Mouse (Mus musculus): ENCODE data around the gene Sez6l. TPM values are rescaled to one million over a fixed set of nuclear protein-coding genes. Genes with fewer than 3 reads are reported as not detected.

Gene Sez6l
- polyA plus RNA-seq, 1 experiment from 2014 or later: 32.5 TPM

DNA sequence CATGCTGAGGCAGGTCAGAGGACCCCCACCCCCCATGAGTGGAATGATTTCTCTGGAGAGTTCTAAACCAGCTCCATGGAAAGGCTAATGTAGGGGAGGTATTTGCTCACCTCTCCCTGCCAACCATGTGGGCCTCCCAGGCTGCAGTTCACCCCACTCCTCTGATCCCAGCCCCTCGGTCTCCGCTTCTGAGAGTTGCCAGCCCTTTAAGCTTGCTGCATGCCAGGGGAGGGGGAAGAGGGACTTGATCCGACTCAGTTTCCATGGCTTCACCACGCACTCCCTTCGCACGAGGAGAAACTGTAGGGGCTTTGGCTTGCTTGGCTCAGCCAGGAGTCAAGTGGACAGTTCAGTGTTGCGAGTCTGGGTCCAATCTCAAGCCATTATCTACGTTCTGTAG, 45.9 kb downstream of the Sez6l start:
- Histone ChIP-seq H3K4me2 (no peak overlapping the region), H3K27me3 (replicated peaks) (no peaks in the 10 kb centered on the region), H3K4me3 (replicated peaks) (no peak overlapping the region), H3K9me3 (replicated peaks) (no peaks in the 10 kb centered on the region), H3K36me3 (0 out of 2 replicates have a peak, but pooled peaks cover 3% of the 10 kb centered on the region), H3K4me1 (peaks cover 36% of the 10 kb centered on the region), H3K9ac (replicated peaks) (no peak overlapping the region), H3K27ac (replicated peaks) (no peak overlapping the region)
- no peak for ATAC-seq (ENCODE audit: low FRiP score)
- WGBS: 73% methylated on average over 8 of the region's 8 CpGs

DNA sequence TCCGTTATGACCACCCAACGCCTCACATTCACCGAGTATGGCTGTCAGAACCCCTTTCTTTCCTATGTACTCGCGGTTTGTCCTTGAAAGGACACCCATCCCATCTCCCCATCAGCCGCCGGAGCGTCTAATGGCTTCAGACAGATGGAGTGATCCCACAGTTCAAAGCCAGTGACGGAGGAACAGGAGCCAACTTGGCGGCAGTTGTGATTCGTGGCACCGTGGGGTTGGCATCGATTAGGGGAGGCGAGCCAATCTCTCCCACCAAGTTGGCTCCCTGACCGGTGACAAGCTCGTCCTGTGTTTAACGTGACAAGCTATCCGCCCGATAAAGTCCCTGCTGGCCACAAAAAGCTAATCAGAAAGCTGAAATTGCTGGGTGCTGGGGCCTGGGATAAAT, 50.0 kb downstream of the Sez6l start:
- Histone ChIP-seq H3K4me2 (no peak overlapping the region), H3K4me3 (replicated peaks) (no peak overlapping the region), H3K9ac (replicated peaks) (no peak overlapping the region), H3K4me1 (peaks cover 21% of the 10 kb centered on the region), H3K36me3 (no peaks in the 10 kb centered on the region), H3K27me3 (replicated peaks) (no peaks in the 10 kb centered on the region), H3K27ac (replicated peaks) (peak overlapping the region; percentile 63; the same call in 1 of the 2 replicates), H3K9me3 (replicated peaks) (no peaks in the 10 kb centered on the region)
- WGBS: 66% methylated on average over 19 of the region's 19 CpGs
- ATAC-seq (ENCODE audit: low FRiP score): no peak

DNA sequence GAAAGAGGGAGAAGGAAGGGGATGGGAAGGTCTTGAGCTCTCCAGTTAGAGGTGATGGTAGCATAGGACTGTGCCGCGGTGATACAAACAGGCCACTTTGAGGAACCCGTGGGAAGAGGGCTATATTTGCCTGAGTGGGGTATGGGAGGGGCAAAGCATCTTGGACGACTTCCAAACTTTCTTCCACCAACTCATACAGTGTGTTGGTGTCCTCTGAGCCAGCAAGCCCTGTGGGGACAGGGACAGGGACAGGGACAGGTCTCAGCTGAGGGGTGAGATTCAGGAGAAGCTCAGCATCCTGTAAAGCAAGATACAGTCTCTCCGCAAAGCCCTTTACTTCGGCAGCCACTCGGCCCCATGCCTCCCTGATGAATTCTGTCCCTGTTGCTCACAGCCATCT, 50.5 kb downstream of the Sez6l start:
- H3K9ac ChIP-seq (replicated peaks): no peak overlapping the region
- ATAC-seq (ENCODE audit: low FRiP score): no peak

DNA sequence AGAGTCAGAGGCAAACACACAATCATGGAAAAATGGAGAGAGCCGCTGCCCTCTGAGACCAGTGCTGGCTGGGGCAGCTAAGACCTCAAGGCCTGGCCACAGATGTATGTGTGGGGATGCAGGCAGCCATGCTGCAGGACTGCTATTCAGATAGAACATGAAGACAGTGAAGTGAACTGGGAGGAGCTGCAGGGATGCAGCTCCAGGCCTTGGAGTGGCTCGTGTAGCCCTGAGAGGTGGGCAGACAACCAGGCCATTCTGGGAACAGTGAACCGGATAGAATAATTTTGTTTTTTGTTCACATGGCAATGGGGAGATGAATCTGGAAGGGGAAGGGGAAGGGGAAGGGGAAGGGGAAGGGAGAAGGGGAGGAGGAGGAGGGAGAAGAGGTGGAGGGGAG, 51.0 kb downstream of the Sez6l start:
- WGBS: 72% methylated on average over 3 of the region's 3 CpGs
- Histone ChIP-seq H3K9ac (replicated peaks) (no peak overlapping the region), H3K4me2 (no peak overlapping the region)

More for the DNA sequence above, 50.5 kb downstream of the Sez6l start:
- no peak overlapping the region for H3K4me3 ChIP-seq (replicated peaks)
- WGBS: 71% methylated on average over 7 of the region's 7 CpGs
- no peaks in the 10 kb centered on the region for H3K27me3 ChIP-seq (replicated peaks)
- H3K36me3 ChIP-seq: no peaks in the 10 kb centered on the region
- H3K4me1 ChIP-seq: peaks cover 26% of the 10 kb centered on the region
- peak overlapping the region; percentile 63; the same call in 1 of the 2 replicates for H3K27ac ChIP-seq (replicated peaks)
- no peak overlapping the region for H3K4me2 ChIP-seq
- H3K9me3 ChIP-seq (replicated peaks): no peaks in the 10 kb centered on the region

DNA sequence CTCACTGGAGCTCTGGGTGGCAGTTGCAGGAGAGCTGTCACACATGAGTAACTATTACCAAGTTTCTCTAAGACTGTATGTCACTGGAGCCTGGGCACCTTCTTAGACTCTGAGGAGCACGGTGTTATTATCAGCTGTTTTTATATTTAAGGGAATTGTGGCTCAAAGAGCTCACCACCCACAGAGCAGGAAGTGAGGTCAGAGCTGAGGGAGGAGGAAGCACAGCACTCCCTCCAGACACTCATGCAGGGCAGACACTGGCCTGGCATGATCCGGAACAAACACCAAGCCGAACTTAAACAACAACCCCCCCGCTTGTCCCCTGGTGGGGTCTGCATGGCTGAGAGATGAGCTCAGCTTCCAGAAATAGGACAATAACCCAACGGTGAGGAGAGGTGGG, 51.7 kb downstream of the Sez6l start:
- H3K36me3 ChIP-seq: no peaks in the 10 kb centered on the region
- 76% methylated on average over 5 of the region's 5 CpGs for WGBS
- no peak overlapping the region for H3K9ac ChIP-seq (replicated peaks)
- ATAC-seq (ENCODE audit: low FRiP score): no peak
- H3K4me1 ChIP-seq: peaks cover 38% of the 10 kb centered on the region
- H3K9me3 ChIP-seq (replicated peaks): no peaks in the 10 kb centered on the region
- H3K27ac ChIP-seq (replicated peaks): no peak overlapping the region
- H3K4me3 ChIP-seq (replicated peaks): no peak overlapping the region
- no peaks in the 10 kb centered on the region for H3K27me3 ChIP-seq (replicated peaks)
- no peak overlapping the region for H3K4me2 ChIP-seq

More for the DNA sequence above, 51.0 kb downstream of the Sez6l start:
- Histone ChIP-seq H3K9me3 (replicated peaks) (no peaks in the 10 kb centered on the region), H3K4me3 (replicated peaks) (no peak overlapping the region), H3K27ac (replicated peaks) (no peak overlapping the region; the same call in 1 of the 2 replicates), H3K27me3 (replicated peaks) (no peaks in the 10 kb centered on the region), H3K36me3 (no peaks in the 10 kb centered on the region), H3K4me1 (peaks cover 30% of the 10 kb centered on the region)
- no peak for ATAC-seq (ENCODE audit: low FRiP score)

DNA sequence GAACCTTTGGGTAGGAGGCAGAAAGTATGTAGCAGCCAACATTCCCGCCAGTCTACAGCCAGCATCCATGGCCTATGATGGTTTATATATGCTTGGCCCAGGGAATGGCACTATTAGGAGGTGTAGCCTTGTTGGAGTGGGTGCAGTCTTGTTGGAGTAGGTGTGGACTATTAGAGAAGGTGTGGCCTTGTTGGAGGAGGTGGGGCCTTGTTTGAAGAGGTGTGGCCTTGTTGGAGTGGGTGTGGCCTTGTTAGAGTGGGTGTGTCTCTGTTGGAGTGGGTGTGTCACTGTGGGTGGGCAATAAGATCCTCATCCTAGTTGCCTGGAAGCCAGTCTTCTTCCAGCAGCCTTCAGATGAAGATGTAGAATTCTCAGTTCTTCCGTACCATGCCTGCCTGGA, 53.2 kb downstream of the Sez6l start:
- Histone ChIP-seq H3K4me2 (no peak overlapping the region), H3K4me1 (peaks cover 49% of the 10 kb centered on the region), H3K9ac (replicated peaks) (no peak overlapping the region), H3K9me3 (replicated peaks) (no peaks in the 10 kb centered on the region), H3K36me3 (no peaks in the 10 kb centered on the region), H3K4me3 (replicated peaks) (no peak overlapping the region), H3K27ac (replicated peaks) (no peak overlapping the region), H3K27me3 (replicated peaks) (no peaks in the 10 kb centered on the region)
- ATAC-seq (ENCODE audit: low FRiP score): no peak
- WGBS: 95% methylated on average over 2 of the region's 2 CpGs

DNA sequence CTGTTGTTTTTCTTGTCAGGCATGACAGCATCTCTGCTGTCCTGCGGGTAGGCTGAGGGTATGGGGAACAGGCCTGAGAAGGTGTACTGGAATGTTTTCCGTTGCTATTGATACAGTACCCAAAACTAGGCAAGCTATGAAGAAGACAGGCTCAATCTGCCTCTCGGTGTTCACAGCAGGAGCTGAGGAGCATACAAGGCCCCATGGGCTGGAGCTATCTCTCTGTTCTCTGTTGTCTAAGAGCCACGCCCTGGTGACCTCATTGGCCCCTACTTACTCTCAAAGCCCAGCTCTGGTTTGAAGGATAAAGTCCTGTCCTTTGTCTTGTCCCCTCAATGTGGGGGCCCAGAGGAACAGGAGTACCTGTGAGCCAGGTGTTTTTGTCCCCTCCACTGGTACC, 53.7 kb downstream of the Sez6l start:
- Histone ChIP-seq H3K9me3 (replicated peaks) (no peaks in the 10 kb centered on the region), H3K27me3 (replicated peaks) (no peaks in the 10 kb centered on the region), H3K4me1 (peaks cover 45% of the 10 kb centered on the region), H3K4me3 (replicated peaks) (no peak overlapping the region), H3K36me3 (no peaks in the 10 kb centered on the region), H3K4me2 (no peak overlapping the region), H3K27ac (replicated peaks) (no peak overlapping the region), H3K9ac (replicated peaks) (no peak overlapping the region)
- 87% methylated on average over 4 of the region's 4 CpGs for WGBS
- ATAC-seq (ENCODE audit: low FRiP score): no peak

DNA sequence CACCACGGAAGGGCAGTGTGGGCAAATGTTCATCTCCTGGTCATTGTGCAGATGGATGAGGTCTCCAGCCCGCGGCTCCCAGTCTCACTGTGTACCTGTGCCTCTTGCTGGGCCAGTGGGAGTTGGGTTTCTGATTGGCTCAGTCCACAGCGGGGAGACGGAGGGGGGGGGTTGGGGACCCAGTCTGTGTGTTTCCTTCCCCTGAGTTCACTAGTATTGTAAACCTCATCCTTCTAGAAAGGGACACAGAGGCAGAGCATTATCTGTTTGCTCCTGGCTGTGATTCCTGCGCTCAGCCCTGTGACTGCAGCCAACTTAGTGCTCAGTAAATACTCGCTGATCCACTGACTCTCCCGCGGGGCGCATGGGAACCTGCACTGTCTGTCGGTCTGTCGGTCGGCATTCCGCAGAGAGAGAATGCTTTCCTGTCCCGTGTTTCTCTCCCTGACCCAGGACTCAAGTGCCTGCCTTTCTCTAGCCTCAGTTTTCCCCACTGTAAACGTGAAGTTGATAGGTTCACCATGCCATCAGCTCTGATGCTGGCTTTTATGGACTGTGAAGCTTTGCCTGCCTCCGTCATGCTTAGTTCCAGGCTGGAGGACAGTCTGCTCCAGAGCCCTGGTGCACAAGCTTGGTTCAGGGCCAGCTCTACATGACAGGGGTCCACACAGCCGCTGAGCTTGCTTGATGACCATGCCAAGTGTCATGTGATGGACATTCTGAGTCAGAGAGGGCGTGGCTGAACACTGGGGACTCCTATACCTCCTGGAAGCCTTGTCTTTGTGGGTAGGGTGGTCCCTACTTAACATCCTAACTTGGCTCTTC, 55.1 kb downstream of the Sez6l start:
- Histone ChIP-seq H3K4me1 (peaks cover 45% of the 10 kb centered on the region), H3K27me3 (replicated peaks) (no peaks in the 10 kb centered on the region), H3K36me3 (no peaks in the 10 kb centered on the region), H3K9ac (replicated peaks) (no peak overlapping the region), H3K4me3 (replicated peaks) (no peak overlapping the region), H3K27ac (replicated peaks) (peak overlapping the region; percentile 41; the same call in 1 of the 2 replicates), H3K4me2 (0 out of 2 replicates have a peak overlapping the region, but pooled peaks have one; percentile 9), H3K9me3 (replicated peaks) (no peaks in the 10 kb centered on the region)
- ATAC-seq (ENCODE audit: low FRiP score): no peak
- 12% methylated on average over 19 of the region's 19 CpGs for whole genome bisulfite sequencing

DNA sequence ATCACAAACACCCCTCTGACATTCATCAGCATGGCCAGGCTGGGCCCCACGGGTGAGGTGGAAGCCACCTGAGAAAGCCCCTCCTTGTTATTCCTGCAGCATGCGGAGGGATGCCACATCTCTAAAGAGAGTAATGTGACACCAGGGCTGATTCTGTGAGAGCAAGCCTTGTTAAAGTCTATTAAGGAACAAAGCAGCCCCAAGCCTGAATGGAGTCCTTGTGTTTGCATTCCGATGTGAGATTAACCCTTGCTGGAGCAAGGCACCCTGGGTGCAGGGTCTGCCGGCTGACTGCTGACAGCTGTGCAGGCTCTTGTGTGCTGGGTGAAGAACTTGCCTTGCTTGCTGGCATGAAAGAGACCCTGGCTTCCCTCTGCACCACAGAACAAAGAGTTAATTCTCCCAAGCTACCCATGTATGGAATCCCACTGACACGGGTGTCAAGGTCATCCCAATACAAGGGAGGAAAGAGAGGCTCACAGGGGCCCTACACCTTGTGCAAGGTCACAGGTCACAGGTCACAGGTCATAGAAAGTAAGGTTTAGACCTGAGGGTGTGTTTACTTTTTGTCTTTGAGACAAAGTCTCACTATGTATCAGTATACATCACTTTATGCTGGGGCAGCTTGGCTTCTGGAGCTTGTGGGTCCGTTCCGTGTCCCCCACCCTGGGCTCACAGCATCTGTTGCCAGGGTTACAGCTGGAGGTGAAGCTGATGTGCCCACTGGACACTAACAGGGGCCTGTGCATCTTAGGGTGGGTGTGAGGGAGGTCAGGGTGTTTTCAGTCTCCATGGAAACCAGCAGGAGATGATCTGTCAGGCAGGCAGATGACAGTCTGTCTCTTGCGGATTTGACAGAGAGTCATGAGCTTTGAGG, 55.9 kb downstream of the Sez6l start:
- H3K9ac ChIP-seq (replicated peaks): no peak overlapping the region

DNA sequence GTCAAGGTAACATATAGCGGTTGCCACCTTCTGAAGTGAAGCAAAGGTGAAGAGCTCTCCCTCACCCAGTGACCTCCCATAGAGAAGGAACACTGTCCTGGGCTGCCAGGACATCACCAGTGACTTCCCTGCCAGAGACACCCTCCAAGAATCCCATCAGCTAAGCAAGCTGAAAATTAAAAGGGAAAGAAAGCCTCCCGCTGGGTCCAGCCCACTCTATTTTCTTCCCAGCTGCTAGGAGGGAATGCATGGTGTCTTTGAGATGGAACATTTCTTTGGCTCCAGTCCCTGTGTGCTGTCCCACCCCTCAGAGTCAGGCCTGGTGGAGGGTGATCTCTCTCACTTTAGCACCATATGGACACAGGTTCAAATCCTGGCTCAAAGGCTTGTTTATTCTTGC, 58.2 kb downstream of the Sez6l start:
- 60% methylated on average over 2 of the region's 2 CpGs for WGBS
- no peak for ATAC-seq (ENCODE audit: low FRiP score)

More for the DNA sequence above, 55.9 kb downstream of the Sez6l start:
- Histone ChIP-seq H3K36me3 (no peaks in the 10 kb centered on the region), H3K4me3 (replicated peaks) (no peak overlapping the region), H3K9me3 (replicated peaks) (no peaks in the 10 kb centered on the region), H3K27ac (replicated peaks) (no peak overlapping the region), H3K4me1 (peaks cover 39% of the 10 kb centered on the region), H3K4me2 (no peak overlapping the region), H3K27me3 (replicated peaks) (no peaks in the 10 kb centered on the region)
- peak; percentile 25 for ATAC-seq (ENCODE audit: low FRiP score)
- 6% methylated on average over 8 of the region's 8 CpGs for WGBS

DNA sequence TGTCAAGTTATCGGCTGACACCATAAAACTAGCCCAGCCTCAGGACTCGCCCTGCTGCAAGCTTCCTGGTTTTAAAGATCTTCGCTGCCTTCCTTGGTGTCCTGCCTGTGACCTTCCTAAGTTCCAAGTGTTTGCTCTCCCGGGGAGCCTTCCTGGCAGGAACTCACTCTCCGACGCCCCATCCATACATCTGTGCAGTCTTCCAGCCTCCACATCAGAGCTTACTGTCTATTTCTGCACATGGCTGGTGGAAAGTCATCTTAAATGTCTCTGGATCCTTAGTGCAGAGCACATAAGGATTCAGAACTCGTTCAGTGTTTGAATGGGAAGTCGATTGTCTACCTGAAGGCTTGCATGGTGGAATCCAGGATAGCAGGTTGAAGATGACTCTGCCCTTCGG, 59.5 kb downstream of the Sez6l start:
- WGBS: 87% methylated on average over 9 of the region's 9 CpGs
- no peak overlapping the region for H3K9ac ChIP-seq (replicated peaks)
- H3K4me2 ChIP-seq: no peak overlapping the region
- H3K36me3 ChIP-seq: no peaks in the 10 kb centered on the region
- H3K4me1 ChIP-seq: peaks cover 56% of the 10 kb centered on the region
- H3K9me3 ChIP-seq (replicated peaks): no peaks in the 10 kb centered on the region
- H3K27ac ChIP-seq (replicated peaks): no peak overlapping the region
- no peak overlapping the region for H3K4me3 ChIP-seq (replicated peaks)
- no peaks in the 10 kb centered on the region for H3K27me3 ChIP-seq (replicated peaks)
- ATAC-seq (ENCODE audit: low FRiP score): no peak

More for the DNA sequence above, 58.2 kb downstream of the Sez6l start:
- Histone ChIP-seq H3K4me2 (no peak overlapping the region), H3K36me3 (no peaks in the 10 kb centered on the region), H3K27ac (replicated peaks) (no peak overlapping the region), H3K9me3 (replicated peaks) (no peaks in the 10 kb centered on the region), H3K27me3 (replicated peaks) (no peaks in the 10 kb centered on the region), H3K9ac (replicated peaks) (no peak overlapping the region), H3K4me1 (peaks cover 47% of the 10 kb centered on the region), H3K4me3 (replicated peaks) (no peak overlapping the region)

Data from neural tube, embryonic 15.5 days (tissue).